Mouse (Mus musculus) CH12.LX (cell line): ENCODE results near the gene Eif4e. TPM values are rescaled to one million over a fixed set of nuclear protein-coding genes. Genes with fewer than 3 reads are reported as not detected.

Experiments used
- DNase-seq: peaks from one replicate; pipeline ENCODE4 v3.0.0-alpha.2; 2013; ENCODE audit errors: extremely low read depth
- H3K27ac ChIP-seq: 2 replicates; pipeline ENCODE4 v1.5.1; 2012; ENCODE audit warnings: low read depth, mild to moderate bottlenecking, control low read depth, moderate library complexity; ENCODE audit not compliant: insufficient read depth
- H3K27me3 ChIP-seq: replicated peaks from 2 replicates; pipeline ENCODE3; 2012; ENCODE audit warnings: inconsistent platforms
- H3K36me3 ChIP-seq, 2 experiments: replicated peaks in 1 of 2; 2 replicates each; pipeline versions ENCODE3 to v1.6.1; 2012; ENCODE audit warnings: inconsistent platforms in 1 of 2, low read length in 1 of 2, mild to moderate bottlenecking in 1 of 2, mixed read lengths in 1 of 2, moderate library complexity in 1 of 2; ENCODE audit not compliant: control insufficient read depth in 1 of 2, insufficient read depth in 1 of 2
- H3K4me1 ChIP-seq, 2 experiments: 2 replicates each; pipeline ENCODE4 v1.6.1; 2012; ENCODE audit warnings: inconsistent platforms in 1 of 2, moderate library complexity in 1 of 2; ENCODE audit not compliant: insufficient read depth in 2 of 2, control insufficient read depth in 1 of 2
- H3K4me2 ChIP-seq: 2 replicates; pipeline ENCODE4 v1.6.1; 2012; ENCODE audit warnings: low read depth, mild to moderate bottlenecking, control low read depth; ENCODE audit not compliant: poor library complexity, insufficient read depth, severe bottlenecking
- H3K4me3 ChIP-seq, 3 experiments: fragments of 150-350 bp in 1 of 3; sonication (generic) in 1 of 3; replicated peaks in 1 of 3; 2 replicates each; pipeline versions ENCODE3 to v1.5.1; 2011 to 2012; ENCODE audit warnings: low read depth in 2 of 3, low read length in 2 of 3, mild to moderate bottlenecking in 2 of 3, moderate library complexity in 2 of 3, control low read depth in 1 of 3, improper control_type of control experiment in 1 of 3, inconsistent platforms in 1 of 3, mixed read lengths in 1 of 3; ENCODE audit not compliant: poor library complexity in 1 of 3
- H3K79me2 ChIP-seq: replicated peaks from 2 replicates; pipeline ENCODE4 v1.6.1; 2012; ENCODE audit warnings: mild to moderate bottlenecking, moderate library complexity; ENCODE audit not compliant: control insufficient read depth, poor library complexity, insufficient read depth, severe bottlenecking; ENCODE audit errors: extremely low read depth
- H3K9ac ChIP-seq: 2 replicates; pipeline ENCODE4 v1.6.1; 2012; ENCODE audit warnings: low read depth, mild to moderate bottlenecking, control low read depth, moderate library complexity; ENCODE audit not compliant: insufficient read depth
- H3K9me3 ChIP-seq: replicated peaks from 2 replicates; pipeline ENCODE3; 2012; ENCODE audit warnings: low read length, inconsistent platforms, mixed read lengths
- BHLHE40 ChIP-seq: IDR thresholded peaks from 2 replicates; pipeline ENCODE4 v1.6.1; 2011; ENCODE audit warnings: mild to moderate bottlenecking, low read depth, low read length, improper control_type of control experiment
- CHD1 ChIP-seq: IDR thresholded peaks from 2 replicates; pipeline ENCODE4 v1.6.1; 2012; ENCODE audit warnings: low read depth, low read length, improper control_type of control experiment, inconsistent platforms
- CTCF ChIP-seq, 2 experiments: IDR thresholded peaks in 1 of 2; conservative IDR thresholded peaks in 1 of 2; 2 replicates each; pipeline ENCODE4 v1.5.1; 2011 to 2012; ENCODE audit warnings: low read depth in 2 of 2, low read length in 2 of 2, improper control_type of control experiment in 1 of 2, inconsistent platforms in 1 of 2, mild to moderate bottlenecking in 1 of 2, moderate library complexity in 1 of 2
- ELF1 ChIP-seq: IDR thresholded peaks from 2 replicates; pipeline ENCODE4 v1.6.1; 2014; ENCODE audit warnings: low read depth, mild to moderate bottlenecking, inconsistent platforms, low read length, improper control_type of control experiment
- ETS1 ChIP-seq: conservative IDR thresholded peaks from 2 replicates; pipeline ENCODE4 v1.6.1; 2012; ENCODE audit warnings: low read depth, mild to moderate bottlenecking, inconsistent platforms, low read length, improper control_type of control experiment, moderate library complexity
- GABPA ChIP-seq: IDR thresholded peaks from 2 replicates; pipeline ENCODE4 v1.6.1; 2012; ENCODE audit warnings: low read depth, low read length, improper control_type of control experiment, inconsistent platforms; ENCODE audit not compliant: insufficient replicate concordance
- HCFC1 ChIP-seq: IDR thresholded peaks from 2 replicates; pipeline ENCODE4 v1.6.1; 2012; ENCODE audit warnings: low read depth, mild to moderate bottlenecking, inconsistent platforms, low read length, improper control_type of control experiment
- IRF4 ChIP-seq: IDR thresholded peaks from 2 replicates; pipeline ENCODE4 v1.6.1; 2014; ENCODE audit warnings: low read depth, mild to moderate bottlenecking, inconsistent platforms, low read length, improper control_type of control experiment
- JUN ChIP-seq: IDR thresholded peaks from 2 replicates; pipeline ENCODE4 v1.6.1; 2011; ENCODE audit warnings: low read depth, mild to moderate bottlenecking, low read length, improper control_type of control experiment, moderate library complexity; ENCODE audit not compliant: insufficient read depth
- JUND ChIP-seq: conservative IDR thresholded peaks from 2 replicates; pipeline ENCODE4 v1.6.1; 2011; ENCODE audit warnings: low read depth, low read length, improper control_type of control experiment
- KAT2A ChIP-seq: IDR thresholded peaks from 2 replicates; pipeline ENCODE4 v1.6.1; 2012; ENCODE audit warnings: low read length, improper control_type of control experiment, inconsistent platforms; ENCODE audit not compliant: insufficient replicate concordance
- MAFK ChIP-seq: IDR thresholded peaks from 2 replicates; pipeline ENCODE4 v1.6.1; 2011; ENCODE audit warnings: low read length, improper control_type of control experiment; ENCODE audit not compliant: insufficient replicate concordance
- MAZ ChIP-seq: IDR thresholded peaks from 2 replicates; pipeline ENCODE4 v1.6.1; 2012; ENCODE audit warnings: low read depth, mild to moderate bottlenecking, inconsistent platforms, low read length, improper control_type of control experiment, moderate library complexity
- MXI1 ChIP-seq: IDR thresholded peaks from 2 replicates; pipeline ENCODE4 v1.6.1; 2011; ENCODE audit warnings: mild to moderate bottlenecking, low read depth, low read length, improper control_type of control experiment
- NELFE ChIP-seq: IDR thresholded peaks from 2 replicates; pipeline ENCODE4 v1.6.1; 2011; ENCODE audit warnings: low read depth, low read length, improper control_type of control experiment
- NRF1 ChIP-seq: IDR thresholded peaks from 2 replicates; pipeline ENCODE4 v1.6.1; 2014; ENCODE audit warnings: low read depth, mild to moderate bottlenecking, inconsistent platforms, low read length, improper control_type of control experiment, moderate library complexity
- PAX5 ChIP-seq: IDR thresholded peaks from 2 replicates; pipeline ENCODE4 v1.6.1; 2012; ENCODE audit warnings: low read length, inconsistent platforms, mixed read lengths
- POLR2A ChIP-seq: IDR thresholded peaks from 2 replicates; pipeline ENCODE4 v1.6.1; 2011; ENCODE audit warnings: low read depth, mild to moderate bottlenecking, improper control_type of control experiment, low read length
- RAD21 ChIP-seq: IDR thresholded peaks from 2 replicates; pipeline ENCODE4 v1.6.1; 2011; ENCODE audit warnings: low read depth, mild to moderate bottlenecking, low read length, improper control_type of control experiment, moderate library complexity
- RCOR1 ChIP-seq: conservative IDR thresholded peaks from 2 replicates; pipeline ENCODE4 v1.6.1; 2012; ENCODE audit warnings: low read depth, mild to moderate bottlenecking, inconsistent platforms, low read length, improper control_type of control experiment
- SIN3A ChIP-seq: IDR thresholded peaks from 2 replicates; pipeline ENCODE4 v1.6.1; 2012; ENCODE audit warnings: low read length, improper control_type of control experiment, inconsistent platforms
- SMC3 ChIP-seq: IDR thresholded peaks from 2 replicates; pipeline ENCODE4 v1.6.1; 2011; ENCODE audit warnings: low read depth, low read length, improper control_type of control experiment
- TCF12 ChIP-seq: IDR thresholded peaks from 2 replicates; pipeline ENCODE4 v1.6.1; 2014; ENCODE audit warnings: low read depth, mild to moderate bottlenecking, inconsistent platforms, low read length, improper control_type of control experiment
- USF1 ChIP-seq: IDR thresholded peaks from 2 replicates; pipeline ENCODE4 v1.6.1; 2014; ENCODE audit warnings: low read depth, mild to moderate bottlenecking, inconsistent platforms, low read length, improper control_type of control experiment
- USF2 ChIP-seq: conservative IDR thresholded peaks from 2 replicates; pipeline ENCODE4 v1.6.1; 2011; ENCODE audit warnings: low read depth, low read length, improper control_type of control experiment
- ZC3H11A ChIP-seq: IDR thresholded peaks from 2 replicates; pipeline ENCODE4 v1.6.1; 2012; ENCODE audit warnings: low read depth, mild to moderate bottlenecking, inconsistent platforms, low read length, improper control_type of control experiment
- ZMIZ1 ChIP-seq: IDR thresholded peaks from 2 replicates; pipeline ENCODE4 v1.6.1; 2012; ENCODE audit warnings: low read depth, mild to moderate bottlenecking, inconsistent platforms, low read length, improper control_type of control experiment
- ZNF384 ChIP-seq: IDR thresholded peaks from 2 replicates; pipeline ENCODE4 v1.6.1; 2012; ENCODE audit warnings: low read depth, low read length, improper control_type of control experiment, inconsistent platforms
- dilution Hi-C: fragments of 300-500 bp; cut with MboI; formaldehyde crosslinking; loops from 2 replicates; pipeline ENCODE4 v1.14.3; 2020; ENCODE audit warnings: low sequenced_read_pairs; ENCODE audit not compliant: extremely low pct_unique_long_range_greater_than_20kb, extremely low pct_ligation_motif_present
- in situ Hi-C: fragments of 300-500 bp; cut with MboI; formaldehyde crosslinking; loops from 3 replicates; pipeline ENCODE4 v1.14.3; 2019; ENCODE audit warnings: low sequenced_read_pairs, low pct_ligation_motif_present, low pct_unique_long_range_greater_than_20kb, mixed read lengths
- polyA plus RNA-seq: library from polyadenylated mRNA; unstranded; fragments of >175 nt; gene quantifications from 2 replicates; pipeline ENCODE4 v1.2.1, GENCODE M21; 2012; ENCODE audit warnings: low read depth; ENCODE audit not compliant: insufficient read length
- total RNA-seq, 2 experiments: library from RNA; depleted of rRNA; stranded (reverse); fragments of 300-350 nt in 1 of 2; fragments of >200 nt in 1 of 2; gene quantifications; 2 replicates each; pipeline ENCODE4 v1.2.3; 2012 to 2014

Gene Eif4e
- total and polyA plus RNA-seq, 3 experiments: 490 to 850 (median 590) TPM

GRCm38 (mm10) chr3:138495166-138496145 is 30.5 kb upstream of the Eif4e start:
- Histone ChIP-seq H3K9ac (no peak overlapping the region), H3K4me1 (peaks cover 5 to 8% of the 10 kb centered on the region in 2 experiments; a peak in 2 of 4 replicates), H3K79me2 (no peaks in the 10 kb centered on the region), H3K4me2 (no peak overlapping the region), H3K36me3 (no peaks in the 10 kb centered on the region), H3K27ac (no peak overlapping the region), H3K27me3 (peaks cover 2% of the 10 kb centered on the region), H3K4me3 (no peak overlapping the region), H3K9me3 (peaks cover 8% of the 10 kb centered on the region)
- TF ChIP-seq KAT2A (no peak), SMC3 (no peak), RAD21 (no peak), USF2 (no peak), TCF12 (no peak), GABPA (no peak), MAZ (no peak), JUN (no peak), RCOR1 (no peak), NELFE (no peak), CHD1 (no peak), ZMIZ1 (no peak), ZC3H11A (no peak), ETS1 (no peak), MAFK (no peak)
- in situ Hi-C loops (no loop called here), dilution Hi-C loops (no loop called here)
- no peak for DNase-seq

DNA sequence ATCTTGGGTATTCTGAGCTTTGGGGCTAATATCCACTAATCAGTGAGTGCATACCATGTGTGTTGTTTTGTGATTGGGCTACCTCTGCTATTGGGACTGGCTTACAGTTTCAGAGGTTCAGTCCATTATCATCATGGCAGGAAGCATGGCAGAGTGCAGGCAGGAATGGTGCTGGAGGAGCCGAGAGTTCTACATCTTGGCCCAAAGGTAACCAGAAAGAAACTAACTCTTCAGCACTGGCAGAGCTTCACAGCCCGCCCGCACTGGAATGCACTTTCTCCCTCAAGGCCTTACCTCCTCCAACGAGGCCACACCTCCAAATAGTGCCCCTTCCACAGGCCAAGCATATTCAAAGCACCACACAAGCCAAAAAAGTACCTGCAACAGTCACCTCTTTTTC is 27.2 kb upstream of the Eif4e start:
- H3K9ac ChIP-seq: no peak overlapping the region
- TF ChIP-seq MAFK (no peak), RAD21 (no peak), SIN3A (no peak), BHLHE40 (no peak), TCF12 (no peak), CTCF (conservative IDR thresholded peaks at IDR 0.05 in 1 of 2, IDR thresholded peaks at IDR 0.05 in 1 of 2; ENCODE audit: low read depth in 2 of 2, low read length in 2 of 2) (no peak), USF1 (no peak), NRF1 (no peak), ELF1 (no peak), PAX5 (no peak), JUND (no peak), IRF4 (no peak), MXI1 (no peak), POLR2A (no peak), ZNF384 (no peak), CHD1 (no peak), HCFC1 (no peak)
- dilution Hi-C loops (no loop called here), in situ Hi-C loops (no loop called here)
- H3K27me3 ChIP-seq: peaks cover 2% of the 10 kb centered on the region
- DNase-seq: no peak
- H3K4me1 ChIP-seq: peaks cover 6 to 8% of the 10 kb centered on the region in 2 experiments; a peak in 2 of 4 replicates
- H3K4me2 ChIP-seq: no peak overlapping the region
- no peak overlapping the region for H3K27ac ChIP-seq
- no peaks in the 10 kb centered on the region for H3K36me3 ChIP-seq
- H3K9me3 ChIP-seq: peaks cover 2% of the 10 kb centered on the region
- H3K4me3 ChIP-seq: no peak overlapping the region
- no peaks in the 10 kb centered on the region for H3K79me2 ChIP-seq
